Mouse (Mus musculus) brain, embryonic 14.5 days (tissue): Measurements from ENCODE around the gene Ssr3.

Experiments
- CTCF ChIP-seq: fragments of 200-500 bp; IDR thresholded peaks from 2 replicates; pipeline ENCODE4 v1.5.1; 2012; ENCODE audit warnings: inconsistent platforms, mild to moderate bottlenecking, moderate library complexity, borderline replicate concordance; ENCODE audit not compliant: insufficient read depth, insufficient read length; ENCODE audit errors: extremely low read depth
- POLR2A ChIP-seq: fragments of 200-500 bp; IDR thresholded peaks from 2 replicates; pipeline ENCODE4 v1.6.1; 2012; ENCODE audit warnings: mild to moderate bottlenecking, inconsistent platforms, borderline replicate concordance; ENCODE audit not compliant: poor library complexity, insufficient read depth, insufficient read length, severe bottlenecking; ENCODE audit errors: extremely low read depth

GRCm38 (mm10) chr3:65432236-65432635, 39.8 kb upstream of the Ssr3 start:
- 0 out of 2 replicates have a peak, but pooled peaks have one; percentile 21 for TF ChIP-seq CTCF
- no peak for TF ChIP-seq POLR2A
